Mouse (Mus musculus): ENCODE measurements at regions not wholly inside any gene's neighbourhood (a gene's known extent, or its start where the extent isn't known, plus 50 kb on each side); places are given as distances from the start of the nearest gene placed in this dataset.
"Not testable (repeated sequence)": the region's sequence is repeated elsewhere in the genome, so short reads cannot be mapped to it uniquely, and the experiment has no call there.

GRCm38 (mm10) chr16:82661015-82661414 is 167.2 kb upstream of the Gm21833 start:
- DNase-seq (ENCODE audit: low spot score) = peak; percentile 85
- 69% methylated on average over 7 of the region's 7 CpGs for WGBS
- no peaks in the 10 kb centered on the region for H3K27me3 ChIP-seq (replicated peaks; ENCODE audit: control insufficient read depth, insufficient read depth, low read length)

GRCm38 (mm10) chr16:82674926-82675325 is 153.3 kb upstream of the Gm21833 start:
- Histone ChIP-seq H3K9ac (ENCODE audit: low read length) (no peak overlapping the region), H3K27ac (ENCODE audit: low read depth, low read length) (no peak overlapping the region), H3K4me2 (ENCODE audit: low read length) (no peak overlapping the region), H3K4me3 (ENCODE audit: low read depth, low read length) (no peak overlapping the region), H3K36me3 (ENCODE audit: control insufficient read depth, insufficient read depth, low read length) (no peaks in the 10 kb centered on the region), H3K9me3 (replicated peaks; ENCODE audit: control insufficient read depth, low read length) (peaks cover 7% of the 10 kb centered on the region; the same call in 1 of the 2 replicates), H3K4me1 (ENCODE audit: control insufficient read depth, insufficient read depth, low read length) (no peaks in the 10 kb centered on the region), H3K27me3 (replicated peaks; ENCODE audit: control insufficient read depth, insufficient read depth, low read length) (no peaks in the 10 kb centered on the region)
- no peak for ATAC-seq
- WGBS = 73% methylated on average over 1 of the region's 1 CpGs
- DNase-seq (ENCODE audit: low spot score) = no peak

More at GRCm38 (mm10) chr16:82661015-82661414, 167.2 kb upstream of the Gm21833 start:
- H3K4me3 ChIP-seq (ENCODE audit: low read depth, low read length) = no peak overlapping the region
- no peak overlapping the region for H3K4me2 ChIP-seq (ENCODE audit: low read length)
- H3K4me1 ChIP-seq (ENCODE audit: control insufficient read depth, insufficient read depth, low read length) = no peaks in the 10 kb centered on the region
- H3K9ac ChIP-seq (ENCODE audit: low read length) = no peak overlapping the region
- no peaks in the 10 kb centered on the region for H3K36me3 ChIP-seq (ENCODE audit: control insufficient read depth, insufficient read depth, low read length)
- H3K9me3 ChIP-seq (replicated peaks; ENCODE audit: control insufficient read depth, low read length) = no peaks in the 10 kb centered on the region
- ATAC-seq = peak; percentile 87
- no peak overlapping the region for H3K27ac ChIP-seq (ENCODE audit: low read depth, low read length)

GRCm38 (mm10) chr16:82683113-82683512 is 145.1 kb upstream of the Gm21833 start:
- H3K36me3 ChIP-seq (ENCODE audit: control insufficient read depth, insufficient read depth, low read length); H3K9ac ChIP-seq (ENCODE audit: low read length); H3K4me3 ChIP-seq (ENCODE audit: low read depth, low read length); DNase-seq (ENCODE audit: low spot score); H3K9me3 ChIP-seq (replicated peaks; ENCODE audit: control insufficient read depth, low read length); H3K4me2 ChIP-seq (ENCODE audit: low read length); H3K27me3 ChIP-seq (replicated peaks; ENCODE audit: control insufficient read depth, insufficient read depth, low read length); H3K27ac ChIP-seq (ENCODE audit: low read depth, low read length); H3K4me1 ChIP-seq (ENCODE audit: control insufficient read depth, insufficient read depth, low read length); ATAC-seq: not testable (repeated sequence)

GRCm38 (mm10) chr16:82700922-82701321 is 127.3 kb upstream of the Gm21833 start:
- no peak for ATAC-seq
- H3K36me3 ChIP-seq (ENCODE audit: control insufficient read depth, insufficient read depth, low read length) = no peaks in the 10 kb centered on the region
- no peak overlapping the region for H3K27ac ChIP-seq (ENCODE audit: low read depth, low read length)
- H3K9me3 ChIP-seq (replicated peaks; ENCODE audit: control insufficient read depth, low read length) = no peaks in the 10 kb centered on the region
- H3K4me2 ChIP-seq (ENCODE audit: low read length) = no peak overlapping the region
- DNase-seq (ENCODE audit: low spot score) = peak; percentile 7
- no peak overlapping the region for H3K4me3 ChIP-seq (ENCODE audit: low read depth, low read length)
- no peaks in the 10 kb centered on the region for H3K27me3 ChIP-seq (replicated peaks; ENCODE audit: control insufficient read depth, insufficient read depth, low read length)
- WGBS = 55% methylated on average over 2 of the region's 2 CpGs
- no peaks in the 10 kb centered on the region for H3K4me1 ChIP-seq (ENCODE audit: control insufficient read depth, insufficient read depth, low read length)
- no peak overlapping the region for H3K9ac ChIP-seq (ENCODE audit: low read length)

GRCm38 (mm10) chr16:82711161-82711560 is 117.0 kb upstream of the Gm21833 start:
- no peak overlapping the region for H3K27ac ChIP-seq (ENCODE audit: low read depth, low read length)
- H3K9me3 ChIP-seq (replicated peaks; ENCODE audit: control insufficient read depth, low read length) = no peaks in the 10 kb centered on the region
- no peak overlapping the region for H3K9ac ChIP-seq (ENCODE audit: low read length)
- no peaks in the 10 kb centered on the region for H3K4me1 ChIP-seq (ENCODE audit: control insufficient read depth, insufficient read depth, low read length)
- ATAC-seq = no peak
- H3K36me3 ChIP-seq (ENCODE audit: control insufficient read depth, insufficient read depth, low read length) = no peaks in the 10 kb centered on the region
- no peaks in the 10 kb centered on the region for H3K27me3 ChIP-seq (replicated peaks; ENCODE audit: control insufficient read depth, insufficient read depth, low read length)
- no peak overlapping the region for H3K4me2 ChIP-seq (ENCODE audit: low read length)
- no peak overlapping the region for H3K4me3 ChIP-seq (ENCODE audit: low read depth, low read length)
- DNase-seq (ENCODE audit: low spot score) = no peak

GRCm38 (mm10) chr16:82734117-82734516 is 94.1 kb upstream of the Gm21833 start:
- Histone ChIP-seq H3K36me3 (ENCODE audit: control insufficient read depth, insufficient read depth, low read length) (no peaks in the 10 kb centered on the region), H3K27me3 (replicated peaks; ENCODE audit: control insufficient read depth, insufficient read depth, low read length) (no peaks in the 10 kb centered on the region), H3K4me1 (ENCODE audit: control insufficient read depth, insufficient read depth, low read length) (no peaks in the 10 kb centered on the region), H3K9me3 (replicated peaks; ENCODE audit: control insufficient read depth, low read length) (no peaks in the 10 kb centered on the region), H3K27ac (ENCODE audit: low read depth, low read length) (no peak overlapping the region), H3K9ac (ENCODE audit: low read length) (no peak overlapping the region), H3K4me2 (ENCODE audit: low read length) (no peak overlapping the region), H3K4me3 (ENCODE audit: low read depth, low read length) (no peak overlapping the region)
- DNase-seq (ENCODE audit: low spot score) = no peak
- no peak for ATAC-seq
- 73% methylated on average over 3 of the region's 3 CpGs for WGBS

GRCm38 (mm10) chr16:82758466-82758865 is 69.7 kb upstream of the Gm21833 start:
- Histone ChIP-seq H3K27me3 (replicated peaks; ENCODE audit: control insufficient read depth, insufficient read depth, low read length) (no peaks in the 10 kb centered on the region), H3K9ac (ENCODE audit: low read length) (no peak overlapping the region), H3K9me3 (replicated peaks; ENCODE audit: control insufficient read depth, low read length) (no peaks in the 10 kb centered on the region), H3K27ac (ENCODE audit: low read depth, low read length) (no peak overlapping the region), H3K4me3 (ENCODE audit: low read depth, low read length) (no peak overlapping the region), H3K36me3 (ENCODE audit: control insufficient read depth, insufficient read depth, low read length) (no peaks in the 10 kb centered on the region), H3K4me2 (ENCODE audit: low read length) (no peak overlapping the region), H3K4me1 (ENCODE audit: control insufficient read depth, insufficient read depth, low read length) (no peaks in the 10 kb centered on the region)
- ATAC-seq = no peak
- 76% methylated on average over 4 of the region's 4 CpGs for WGBS
- peak; percentile 27 for DNase-seq (ENCODE audit: low spot score)
